25 mouse cellular contexts compared by ENCODE assay signal in genomic region chr3:51413276-51413675, GRCm38 (mm10). TPM values are rescaled to one million over a fixed set of nuclear protein-coding genes. Genes with fewer than 3 reads are reported as not detected.
A peak's percentile ranks its signal among the peaks of the same experiment; 100 is the strongest.
DNase-seq lines count a peak whose midpoint lies in the region; ATAC-seq lines count a peak whose summit lies in the region.
"Had no signal": no experiment of that assay in that cellular context is flagged by ENCODE, and none has a peak within 500 bp of the region (broad histone marks: within the 10 kb centered on the region; RNA-seq: fewer than 3 reads in every experiment).

No protein-coding gene starts in this region.

- peak; percentile 19 for DNase-seq in heart, adult 8-10 months (ENCODE audit: low spot score)
- peak; percentile 31 for DNase-seq in adrenal gland, postnatal 25 days
- no peak for DNase-seq in liver, embryonic 13.5 days
- DNase-seq in retina, embryonic 14.5 days (ENCODE audit: low spot score), result no peak
- DNase-seq in forebrain, embryonic 10.5 days (ENCODE audit: extremely low spot score, low spot score), result no peak
- DNase-seq: cerebellum, adult 9-10 months; heart, postnatal 36 days; kidney, adult 11 months; kidney, postnatal 4 days; lung, postnatal 10 days; retina, postnatal 1 day; right cerebral cortex, postnatal 4 days; thymus, postnatal 25 days had no signal

- WGBS in heart, embryonic 11.5 days (ENCODE audit: insufficient replicate concordance), result 66% methylated on average over 1 of the region's 1 CpGs
- WGBS in liver, embryonic 13.5 days (ENCODE audit: insufficient replicate concordance), result 42% methylated on average over 1 of the region's 1 CpGs
- 89% methylated on average over 1 of the region's 1 CpGs for WGBS in forebrain, embryonic 10.5 days

- ATAC-seq in heart, embryonic 11.5 days (replicated peaks; ENCODE audit: insufficient number of reproducible peaks, low FRiP score, low TSS enrichment), result no peak
- ATAC-seq in megakaryocyte, adult 5-6 weeks (ENCODE audit: poor library complexity, severe bottlenecking), result no peak
- peak; percentile 14; the same call in 1 of the 2 replicates for ATAC-seq in liver, embryonic 13.5 days (ENCODE audit: low read depth)
- ATAC-seq: forebrain, embryonic 15.5 days; midbrain, embryonic 16.5 days had no signal

- H3K4me2 ChIP-seq in heart, embryonic 11.5 days, result no peak overlapping the region
- H3K4me2 ChIP-seq in liver, embryonic 13.5 days, result no peak overlapping the region
- H3K4me2 ChIP-seq: embryonic facial prominence, embryonic 12.5 days; forebrain, embryonic 15.5 days; heart, embryonic 13.5 days; hindbrain, embryonic 14.5 days; limb, embryonic 12.5 days; neural tube, embryonic 15.5 days had no signal

- H3K27me3 ChIP-seq in heart, embryonic 11.5 days (ENCODE audit: control insufficient read depth, insufficient read depth, low read length), result no peaks in the 10 kb centered on the region
- no peaks in the 10 kb centered on the region for H3K27me3 ChIP-seq in megakaryocyte, embryonic 14.5 days (replicated peaks)
- H3K27me3 ChIP-seq in liver, embryonic 13.5 days, result no peaks in the 10 kb centered on the region
- H3K27me3 ChIP-seq in forebrain, embryonic 10.5 days (ENCODE audit: poor library complexity, severe bottlenecking), result no peaks in the 10 kb centered on the region
- H3K27me3 ChIP-seq: embryonic facial prominence, embryonic 12.5 days; forebrain, embryonic 15.5 days; heart, embryonic 13.5 days; limb, embryonic 12.5 days; neural tube, embryonic 15.5 days had no signal

- H3K27ac ChIP-seq in heart, embryonic 11.5 days (ENCODE audit: low read depth, low read length), result no peak overlapping the region
- H3K27ac ChIP-seq in liver, embryonic 13.5 days, result no peak overlapping the region
- H3K27ac ChIP-seq in forebrain, embryonic 10.5 days, result no peak overlapping the region
- H3K27ac ChIP-seq: embryonic facial prominence, embryonic 12.5 days; forebrain, embryonic 15.5 days; heart, embryonic 13.5 days; hindbrain, embryonic 14.5 days; limb, embryonic 12.5 days; neural tube, embryonic 15.5 days had no signal

- no peak overlapping the region for H3K4me3 ChIP-seq in heart, embryonic 11.5 days (ENCODE audit: low read depth, low read length)
- H3K4me3 ChIP-seq in megakaryocyte, embryonic 14.5 days (replicated peaks), result peak overlapping the region; percentile 81
- no peak overlapping the region for H3K4me3 ChIP-seq in liver, embryonic 13.5 days (replicated peaks)
- H3K4me3 ChIP-seq in forebrain, embryonic 10.5 days, result no peak overlapping the region
- H3K4me3 ChIP-seq: embryonic facial prominence, embryonic 12.5 days; erythroblast, embryonic 14.5 days; forebrain, embryonic 15.5 days; heart, embryonic 13.5 days; limb, embryonic 12.5 days; neural tube, embryonic 15.5 days had no signal

- H3K36me3 ChIP-seq in heart, embryonic 11.5 days (ENCODE audit: control insufficient read depth, insufficient read depth, low read length), result no peaks in the 10 kb centered on the region
- no peaks in the 10 kb centered on the region for H3K36me3 ChIP-seq in megakaryocyte, embryonic 14.5 days (replicated peaks; ENCODE audit: low read length)
- H3K36me3 ChIP-seq in liver, embryonic 13.5 days, result no peaks in the 10 kb centered on the region
- H3K36me3 ChIP-seq in forebrain, embryonic 10.5 days (replicated peaks), result no peaks in the 10 kb centered on the region
- H3K36me3 ChIP-seq: embryonic facial prominence, embryonic 12.5 days; forebrain, embryonic 15.5 days; heart, embryonic 13.5 days; limb, embryonic 12.5 days; neural tube, embryonic 15.5 days had no signal

- no peak overlapping the region for H3K9ac ChIP-seq in heart, embryonic 11.5 days (ENCODE audit: low read depth, low read length)
- peak overlapping the region; percentile 35 for H3K9ac ChIP-seq in liver, embryonic 13.5 days
- H3K9ac ChIP-seq: embryonic facial prominence, embryonic 12.5 days; forebrain, embryonic 15.5 days; heart, embryonic 13.5 days; hindbrain, embryonic 14.5 days; limb, embryonic 12.5 days; neural tube, embryonic 15.5 days had no signal

- H3K9me3 ChIP-seq in heart, embryonic 11.5 days (replicated peaks; ENCODE audit: control insufficient read depth, low read length), result no peaks in the 10 kb centered on the region
- no peaks in the 10 kb centered on the region for H3K9me3 ChIP-seq in megakaryocyte, embryonic 14.5 days
- H3K9me3 ChIP-seq in liver, embryonic 13.5 days (replicated peaks), result no peaks in the 10 kb centered on the region
- no peaks in the 10 kb centered on the region for H3K9me3 ChIP-seq in forebrain, embryonic 10.5 days
- H3K9me3 ChIP-seq: embryonic facial prominence, embryonic 12.5 days; forebrain, embryonic 15.5 days; heart, embryonic 13.5 days; limb, embryonic 12.5 days; neural tube, embryonic 15.5 days had no signal

- peaks cover 12% of the 10 kb centered on the region; the same call in 1 of the 2 replicates for H3K4me1 ChIP-seq in heart, embryonic 11.5 days (ENCODE audit: control insufficient read depth, insufficient read depth, low read length)
- H3K4me1 ChIP-seq in megakaryocyte, embryonic 14.5 days, result peaks cover 46% of the 10 kb centered on the region
- H3K4me1 ChIP-seq in liver, embryonic 13.5 days (replicated peaks), result peaks cover 49% of the 10 kb centered on the region
- H3K4me1 ChIP-seq in forebrain, embryonic 10.5 days, result peaks cover 25% of the 10 kb centered on the region

RNA-seq across cellular contexts. Expression of gene Naa15, which starts 1.7 kb away (rescaled TPM):
- total RNA-seq in heart, adult 8-10 months (2022), result 10 to 100 TPM; 44.6 to 56.5 (median 48.1) TPM
- polyA plus RNA-seq in heart, embryonic 11.5 days (2014; fragmentation: Nextera tagmentation; extraction: Ambion mirVana), result 37.8 and 39.6 TPM in 2 replicates
- 1.7 and 10.5 TPM in 2 replicates for polyA plus RNA-seq in megakaryocyte, embryonic 14.5 days (2012; ENCODE audit: insufficient read depth, low replicate concordance)
- total RNA-seq in megakaryocyte, adult 5-6 weeks (2015), result 49.5 and 61.9 TPM in 2 replicates
- total RNA-seq in megakaryocyte, adult 5-6 weeks (2017), result 50.3 and 66.1 TPM in 2 replicates
- total RNA-seq in adrenal gland, postnatal 25 days (2021), result 56.0 and 65.8 TPM in 2 replicates
- 34.5 and 47.1 TPM in 2 replicates for polyA plus RNA-seq in liver, embryonic 13.5 days (2015; fragmentation: Nextera tagmentation; extraction: Ambion mirVana)
- 68.3 and 68.6 TPM in 2 replicates for polyA plus RNA-seq in forebrain, embryonic 10.5 days (2016; fragmentation: Nextera tagmentation; extraction: Ambion mirVana)

RNA-seq across cellular contexts. Expression of gene Ndufc1, which starts 4.5 kb away (rescaled TPM):
- total RNA-seq in heart, adult 8-10 months (2022), result 1,000 to 10,000 TPM; 1,660 to 1,731 (median 1,722) TPM
- polyA plus RNA-seq in heart, embryonic 11.5 days (2014; fragmentation: Nextera tagmentation; extraction: Ambion mirVana), result 1,265 and 1,267 TPM in 2 replicates
- 15.6 and 41.0 TPM in 2 replicates for polyA plus RNA-seq in megakaryocyte, embryonic 14.5 days (2012; ENCODE audit: insufficient read depth, low replicate concordance)
- total RNA-seq in megakaryocyte, adult 5-6 weeks (2015), result 118 and 150 TPM in 2 replicates
- total RNA-seq in megakaryocyte, adult 5-6 weeks (2017), result 46.2 and 78.2 TPM in 2 replicates
- 716 and 732 TPM in 2 replicates for total RNA-seq in adrenal gland, postnatal 25 days (2021)
- 563 and 588 TPM in 2 replicates for polyA plus RNA-seq in liver, embryonic 13.5 days (2015; fragmentation: Nextera tagmentation; extraction: Ambion mirVana)
- 642 and 667 TPM in 2 replicates for polyA plus RNA-seq in forebrain, embryonic 10.5 days (2016; fragmentation: Nextera tagmentation; extraction: Ambion mirVana)

RNA-seq across cellular contexts. Expression of gene Mgarp, which starts 16.7 kb away (rescaled TPM):
- under 1 TPM; 0.22 to 0.37 (median 0.26) TPM for total RNA-seq in heart, adult 8-10 months (2022)
- 14.2 and 15.4 TPM in 2 replicates for polyA plus RNA-seq in heart, embryonic 11.5 days (2014; fragmentation: Nextera tagmentation; extraction: Ambion mirVana)
- 6.5 TPM in 1 of 2 replicates, not detected in the other for polyA plus RNA-seq in megakaryocyte, embryonic 14.5 days (2012; ENCODE audit: insufficient read depth, low replicate concordance)
- not detected in 2 replicates for total RNA-seq in megakaryocyte, adult 5-6 weeks (2015)
- total RNA-seq in megakaryocyte, adult 5-6 weeks (2017), result not detected in 2 replicates
- total RNA-seq in adrenal gland, postnatal 25 days (2021), result 637 and 688 TPM in 2 replicates
- 1.1 TPM in 2 replicates for polyA plus RNA-seq in liver, embryonic 13.5 days (2015; fragmentation: Nextera tagmentation; extraction: Ambion mirVana)
- polyA plus RNA-seq in forebrain, embryonic 10.5 days (2016; fragmentation: Nextera tagmentation; extraction: Ambion mirVana), result 8.4 and 12.8 TPM in 2 replicates
- total RNA-seq: layer of hippocampus, postnatal 10 days had no signal

Comparison
In these comparisons a context has a peak if more than half of its experiments do, and no peak if none do; other contexts are left out.
1. DNase-seq: peak in heart, adult 8-10 months (single experiment) and adrenal gland, postnatal 25 days (single experiment); none in liver, embryonic 13.5 days (single experiment), retina, embryonic 14.5 days (single experiment) and forebrain, embryonic 10.5 days (single experiment).
2. RNA of gene Ndufc1, which starts 4.5 kb away (polyA plus RNA-seq): 1,265 to 1,267 TPM in heart, embryonic 11.5 days, 642 to 667 TPM in forebrain, embryonic 10.5 days and 563 to 588 TPM in liver, embryonic 13.5 days; 15.6 to 41.0 TPM in megakaryocyte, embryonic 14.5 days; every median in the first group is over 10 times any median in the second.